Mouse (Mus musculus) CH12.LX (cell line): ENCODE results near the gene 1600002K03Rik.

Source experiments
- BHLHE40 ChIP-seq: IDR thresholded peaks from 2 replicates; pipeline ENCODE4 v1.6.1; 2011; ENCODE audit warnings: mild to moderate bottlenecking, low read depth, low read length, improper control_type of control experiment
- CTCF ChIP-seq, 2 experiments: IDR thresholded peaks in 1 of 2; conservative IDR thresholded peaks in 1 of 2; 2 replicates each; pipeline ENCODE4 v1.5.1; 2011 to 2012; ENCODE audit warnings: low read depth in 2 of 2, low read length in 2 of 2, improper control_type of control experiment in 1 of 2, inconsistent platforms in 1 of 2, mild to moderate bottlenecking in 1 of 2, moderate library complexity in 1 of 2
- EP300 ChIP-seq: IDR thresholded peaks from 2 replicates; pipeline ENCODE4 v1.6.1; 2011; ENCODE audit warnings: low read length, improper control_type of control experiment
- KAT2A ChIP-seq: IDR thresholded peaks from 2 replicates; pipeline ENCODE4 v1.6.1; 2012; ENCODE audit warnings: low read length, improper control_type of control experiment, inconsistent platforms; ENCODE audit not compliant: insufficient replicate concordance
- MAZ ChIP-seq: IDR thresholded peaks from 2 replicates; pipeline ENCODE4 v1.6.1; 2012; ENCODE audit warnings: low read depth, mild to moderate bottlenecking, inconsistent platforms, low read length, improper control_type of control experiment, moderate library complexity
- MEF2A ChIP-seq: IDR thresholded peaks from 2 replicates; pipeline ENCODE4 v1.6.1; 2014; ENCODE audit warnings: low read depth, mild to moderate bottlenecking, inconsistent platforms, low read length, improper control_type of control experiment, borderline replicate concordance
- MXI1 ChIP-seq: IDR thresholded peaks from 2 replicates; pipeline ENCODE4 v1.6.1; 2011; ENCODE audit warnings: mild to moderate bottlenecking, low read depth, low read length, improper control_type of control experiment
- POLR2A ChIP-seq: IDR thresholded peaks from 2 replicates; pipeline ENCODE4 v1.6.1; 2011; ENCODE audit warnings: low read depth, mild to moderate bottlenecking, improper control_type of control experiment, low read length
- SMC3 ChIP-seq: IDR thresholded peaks from 2 replicates; pipeline ENCODE4 v1.6.1; 2011; ENCODE audit warnings: low read depth, low read length, improper control_type of control experiment
- USF1 ChIP-seq: IDR thresholded peaks from 2 replicates; pipeline ENCODE4 v1.6.1; 2014; ENCODE audit warnings: low read depth, mild to moderate bottlenecking, inconsistent platforms, low read length, improper control_type of control experiment
- USF2 ChIP-seq: conservative IDR thresholded peaks from 2 replicates; pipeline ENCODE4 v1.6.1; 2011; ENCODE audit warnings: low read depth, low read length, improper control_type of control experiment
- ZMIZ1 ChIP-seq: IDR thresholded peaks from 2 replicates; pipeline ENCODE4 v1.6.1; 2012; ENCODE audit warnings: low read depth, mild to moderate bottlenecking, inconsistent platforms, low read length, improper control_type of control experiment

DNA sequence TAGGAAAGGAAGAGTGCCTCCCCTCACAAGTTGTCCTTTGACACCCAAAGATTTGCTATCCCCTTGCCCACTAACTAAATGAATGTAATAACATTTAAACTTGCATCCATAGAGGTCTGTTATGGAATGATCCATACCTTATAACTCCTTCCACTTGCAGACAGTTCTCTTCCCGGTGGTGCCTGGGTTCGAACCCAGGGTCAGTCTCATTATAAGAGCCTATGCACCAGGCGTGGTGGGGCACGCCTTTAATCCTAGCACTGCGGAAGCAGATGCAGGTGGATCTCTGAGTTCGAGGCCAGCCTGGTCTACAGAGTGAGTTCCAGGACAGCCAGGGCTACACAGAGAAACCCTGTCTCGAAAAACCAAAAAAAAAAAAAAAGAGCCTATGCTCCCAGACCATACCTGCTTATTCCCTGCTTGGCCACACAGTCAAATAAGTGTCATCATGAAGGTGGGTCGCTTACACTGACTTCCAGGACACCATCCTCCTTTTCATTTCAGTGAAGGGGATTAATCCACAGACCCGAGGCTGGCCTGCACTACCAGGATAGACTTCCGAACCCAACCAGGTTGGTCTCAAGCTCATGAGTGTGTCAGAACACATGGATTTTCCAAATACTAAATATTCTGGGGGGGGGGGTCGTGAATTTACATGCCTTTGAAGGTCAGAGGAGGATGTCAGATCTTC lies 32.6 kb upstream of the 1600002K03Rik start:
- TF ChIP-seq CTCF (conservative IDR thresholded peaks at IDR 0.05 in 1 of 2, IDR thresholded peaks at IDR 0.05 in 1 of 2; ENCODE audit: low read depth in 2 of 2, low read length in 2 of 2) (no peak), POLR2A (no peak), SMC3 (no peak), EP300 (no peak), BHLHE40 (no peak), USF1 (no peak), MXI1 (no peak), MAZ (no peak), ZMIZ1 (no peak), KAT2A (no peak), USF2 (no peak), MEF2A (no peak)
